Mouse (Mus musculus) heart, adult 2 months (tissue): ENCODE data around the gene Farsa. TPM values are rescaled to one million over a fixed set of nuclear protein-coding genes. Genes with fewer than 3 reads are reported as not detected.
A peak's percentile ranks its signal among the peaks of the same experiment; 100 is the strongest.
"Not testable (repeated sequence)": the region's sequence is repeated elsewhere in the genome, so short reads cannot be mapped to it uniquely, and the experiment has no call there.

Experiments
- DNase-seq, 2 experiments: peaks; one replicate each; pipeline ENCODE4 v3.0.0; 2021
- H3K27ac ChIP-seq: fragments of 200-600 bp; 2 replicates; pipeline ENCODE4 v1.8.1; 2022
- H3K27me3 ChIP-seq: fragments of 200-500 bp; 2 replicates; pipeline ENCODE4 v1.6.1; 2012; ENCODE audit warnings: mild to moderate bottlenecking, low read length, inconsistent platforms, mixed read lengths; ENCODE audit not compliant: control insufficient read depth, insufficient read depth
- H3K36me3 ChIP-seq: fragments of 200-500 bp; 2 replicates; pipeline ENCODE4 v1.6.1; 2012; ENCODE audit warnings: low read length, inconsistent platforms; ENCODE audit not compliant: control insufficient read depth, insufficient read depth
- H3K4me1 ChIP-seq: fragments of 200-500 bp; 2 replicates; pipeline ENCODE4 v1.6.1; 2011; ENCODE audit warnings: low read length; ENCODE audit not compliant: control insufficient read depth, insufficient read depth
- H3K4me3 ChIP-seq: fragments of 200-600 bp; 2 replicates; pipeline ENCODE4 v1.8.1; 2022
- H3K79me2 ChIP-seq: fragments of 200-500 bp; replicated peaks from 2 replicates; pipeline ENCODE4 v1.6.1; 2012; ENCODE audit warnings: mild to moderate bottlenecking, inconsistent platforms, low read length, moderate library complexity, mixed read lengths; ENCODE audit not compliant: control insufficient read depth, insufficient read depth
- H3K9ac ChIP-seq: fragments of 200-500 bp; 2 replicates; pipeline ENCODE4 v1.6.1; 2012; ENCODE audit warnings: low read depth, mild to moderate bottlenecking, control low read depth, inconsistent platforms, low read length, mixed read lengths
- CTCF ChIP-seq: fragments of 200-600 bp; IDR thresholded peaks from 2 replicates; pipeline ENCODE4 v1.8.1; 2022; ENCODE audit warnings: antibody characterized with exemption, mild to moderate bottlenecking, moderate library complexity
- EP300 ChIP-seq: fragments of 200-500 bp; IDR thresholded peaks from 2 replicates; pipeline ENCODE4 v1.6.1; 2011; ENCODE audit warnings: low read depth, low read length, control low read depth; ENCODE audit not compliant: insufficient read depth
- POLR2A ChIP-seq: fragments of 200-500 bp; IDR thresholded peaks from 2 replicates; pipeline ENCODE4 v1.6.1; 2011; ENCODE audit warnings: mild to moderate bottlenecking, low read depth, low read length, control low read depth; ENCODE audit not compliant: insufficient read depth
- WGBS: fragments of 180-500 bp; shearing (Covaris S2); methylation state at CpG from one replicate; pipeline ENCODE4 v1.1.7; 2018; 5-methylcytosine and 5-hydroxymethylcytosine counted together
- intact Hi-C: fragments of 180-260 bp; cut with DNase I; formaldehyde crosslinking; loops from one replicate; pipeline ENCODE4 v1.15.1; 2025
- polyA plus RNA-seq: library from polyadenylated mRNA; depleted of rRNA; stranded (reverse); fragments of >200 nt; gene quantifications from 2 replicates; pipeline ENCODE4 v1.2.3, GENCODE M21; 2012
- total RNA-seq, 2 experiments: library from RNA; stranded (reverse); gene quantifications; 2 replicates each; pipeline ENCODE4 v1.2.3; 2021

Gene Farsa
- total and polyA plus RNA-seq, 3 experiments: 21.8 to 32.5 (median 24.5) TPM

GRCm38 (mm10) chr8:84823653-84824052 is 33.1 kb upstream of the Farsa start:
- peak; percentile 60 to 71 for DNase-seq

GRCm38 (mm10) chr8:84825636-84826035 is 31.2 kb upstream of the Farsa start:
- H3K27me3 ChIP-seq: no peaks in the 10 kb centered on the region
- H3K4me1 ChIP-seq: no peaks in the 10 kb centered on the region
- WGBS: 63% methylated on average over 4 of the region's 4 CpGs
- H3K79me2 ChIP-seq: no peaks in the 10 kb centered on the region
- intact Hi-C loops: no loop called here
- no peak overlapping the region for H3K9ac ChIP-seq
- no peaks in the 10 kb centered on the region for H3K36me3 ChIP-seq
- DNase-seq: no peak
- no peak overlapping the region for H3K4me3 ChIP-seq
- no peak overlapping the region for H3K27ac ChIP-seq
- TF ChIP-seq POLR2A: no peak
- TF ChIP-seq EP300: no peak
- no peak for TF ChIP-seq CTCF

More at GRCm38 (mm10) chr8:84823653-84824052, 33.1 kb upstream of the Farsa start:
- Histone ChIP-seq H3K9ac (no peak overlapping the region), H3K27ac (no peak overlapping the region), H3K4me3 (no peak overlapping the region), H3K4me1 (no peaks in the 10 kb centered on the region), H3K36me3 (no peaks in the 10 kb centered on the region), H3K27me3 (no peaks in the 10 kb centered on the region), H3K79me2 (no peaks in the 10 kb centered on the region)
- intact Hi-C loops: loop anchor here (5.0 kb wide), 1 partner anchor 461 kb away; no protein-coding TSS in a partner anchor
- 2% methylated on average over 18 of the region's 18 CpGs for WGBS
- peak; percentile 84 for TF ChIP-seq CTCF
- TF ChIP-seq EP300: no peak
- TF ChIP-seq POLR2A: no peak

- 89% methylated on average over 2 of the region's 2 CpGs for WGBS
- H3K4me3 ChIP-seq, H3K27ac ChIP-seq, DNase-seq, H3K4me1 ChIP-seq, intact Hi-C loops, H3K27me3 ChIP-seq, H3K79me2 ChIP-seq, H3K36me3 ChIP-seq, H3K9ac ChIP-seq: not testable (repeated sequence)
These were observed 30.3 kb upstream of the Farsa start for GRCm38 (mm10) chr8:84826518-84826917.

- 33% methylated on average over 11 of the region's 11 CpGs for WGBS
These were observed 25.3 kb upstream of the Farsa start, which contains the start of gene Gadd45gip1 for GRCm38 (mm10) chr8:84831490-84831889. TSS of gene Gadd45gip1 (plus strand) at chr8:84831522.

GRCm38 (mm10) chr8:84832034-84832717 is 24.6 kb upstream of the Farsa start:
- H3K27me3 ChIP-seq: no peaks in the 10 kb centered on the region
- no peak for TF ChIP-seq EP300
- peak; percentile 76 for TF ChIP-seq POLR2A
- peak overlapping the region; percentile 94 for H3K27ac ChIP-seq
- peak; percentile 87 to 91 for DNase-seq
- peak overlapping the region; percentile 89 for H3K4me3 ChIP-seq
- peaks cover 2% of the 10 kb centered on the region; the same call in 1 of the 2 replicates for H3K36me3 ChIP-seq
- intact Hi-C loops: loop anchor here (2.0 kb wide), 1 partner anchor 25 kb away; the partner anchor contains the start of gene Farsa
- H3K79me2 ChIP-seq: no peaks in the 10 kb centered on the region
- no peaks in the 10 kb centered on the region; the same call in 1 of the 2 replicates for H3K4me1 ChIP-seq
- under 1% methylated on average over 59 of the region's 59 CpGs for WGBS
- H3K9ac ChIP-seq: peak overlapping the region; percentile 98

More at GRCm38 (mm10) chr8:84831490-84831889, 25.3 kb upstream of the Farsa start, which contains the start of gene Gadd45gip1:
- DNase-seq: peak; percentile 52 to 65
- H3K27ac ChIP-seq: peak within 1 kb of the TSS; percentile 94
- peak within 1 kb of the TSS; percentile 89 for H3K4me3 ChIP-seq
- H3K27me3 ChIP-seq: no peaks in the 10 kb centered on the region
- no peaks in the 10 kb centered on the region; the same call in 1 of the 2 replicates for H3K4me1 ChIP-seq
- TF ChIP-seq POLR2A: no peak
- 0 out of 2 replicates have a peak, but pooled peaks have one; percentile 16 for TF ChIP-seq EP300
- TF ChIP-seq CTCF: peak; percentile 59
- H3K9ac ChIP-seq: peak within 1 kb of the TSS; percentile 98
- H3K79me2 ChIP-seq: no peaks in the 10 kb centered on the region
- peaks cover 2% of the 10 kb centered on the region; the same call in 1 of the 2 replicates for H3K36me3 ChIP-seq
- intact Hi-C loops: no loop called here
